Mouse (Mus musculus) liver, embryonic 16.5 days (tissue): ENCODE data around the gene Bbc3. TPM values are rescaled to one million over a fixed set of nuclear protein-coding genes. Genes with fewer than 3 reads are reported as not detected.

Source experiments
- ATAC-seq: fragments of 200-750 bp; cut with Nextera tagmentation; 2 replicates; pipeline ENCODE4 v1.8.0; 2017; ENCODE audit warnings: low read depth, mild to moderate bottlenecking, moderate number of reproducible peaks, moderate library complexity
- H3K27ac ChIP-seq: fragments of 300-500 bp; sonication (generic); 2 replicates; pipeline ENCODE4 v1.5.1; 2014; ENCODE audit warnings: mild to moderate bottlenecking, low read length
- H3K27me3 ChIP-seq: fragments of 300-500 bp; sonication (generic); 2 replicates; pipeline ENCODE4 v1.6.1; 2014; ENCODE audit warnings: low read depth, low read length, mixed read lengths; ENCODE audit not compliant: control insufficient read depth, insufficient read depth
- H3K36me3 ChIP-seq: fragments of 300-500 bp; sonication (generic); 2 replicates; pipeline ENCODE4 v1.6.1; 2014; ENCODE audit warnings: mild to moderate bottlenecking; ENCODE audit not compliant: control insufficient read depth, insufficient read depth
- H3K4me1 ChIP-seq: fragments of 300-500 bp; sonication (generic); 2 replicates; pipeline ENCODE4 v1.6.1; 2014; ENCODE audit warnings: low read depth, low read length, mixed read lengths; ENCODE audit not compliant: control insufficient read depth
- H3K4me2 ChIP-seq: fragments of 300-500 bp; sonication (generic); 2 replicates; pipeline ENCODE4 v1.6.1; 2014; ENCODE audit warnings: low read depth, low read length, mixed read lengths
- H3K4me3 ChIP-seq: fragments of 300-500 bp; sonication (generic); 2 replicates; pipeline ENCODE4 v1.5.1; 2014; ENCODE audit warnings: low read depth, mild to moderate bottlenecking, low read length
- H3K9ac ChIP-seq: fragments of 300-500 bp; sonication (generic); 2 replicates; pipeline ENCODE4 v1.6.1; 2014; ENCODE audit warnings: low read depth, low read length
- H3K9me3 ChIP-seq: fragments of 300-500 bp; sonication (generic); replicated peaks from 2 replicates; pipeline ENCODE4 v1.6.1; 2016; ENCODE audit warnings: low read length; ENCODE audit not compliant: control insufficient read depth
- WGBS: fragments of 180-500 bp; shearing (Covaris S2); extraction: QIAGEN DNeasy Blood & Tissue Kit; methylation state at CpG from one replicate; pipeline ENCODE4 v1.1.7; 2014; ENCODE audit not compliant: insufficient replicate concordance; 5-methylcytosine and 5-hydroxymethylcytosine counted together
- polyA plus RNA-seq: library from polyadenylated mRNA; unstranded; fragments of >200 nt; fragmentation: Nextera tagmentation; extraction: Ambion mirVana; gene quantifications from 2 replicates; pipeline ENCODE4 v1.2.1, GENCODE M21; 2015

The Bbc3 gene
- polyA plus RNA-seq, 1 experiment from 2014 or later, result 4.1 TPM

DNA sequence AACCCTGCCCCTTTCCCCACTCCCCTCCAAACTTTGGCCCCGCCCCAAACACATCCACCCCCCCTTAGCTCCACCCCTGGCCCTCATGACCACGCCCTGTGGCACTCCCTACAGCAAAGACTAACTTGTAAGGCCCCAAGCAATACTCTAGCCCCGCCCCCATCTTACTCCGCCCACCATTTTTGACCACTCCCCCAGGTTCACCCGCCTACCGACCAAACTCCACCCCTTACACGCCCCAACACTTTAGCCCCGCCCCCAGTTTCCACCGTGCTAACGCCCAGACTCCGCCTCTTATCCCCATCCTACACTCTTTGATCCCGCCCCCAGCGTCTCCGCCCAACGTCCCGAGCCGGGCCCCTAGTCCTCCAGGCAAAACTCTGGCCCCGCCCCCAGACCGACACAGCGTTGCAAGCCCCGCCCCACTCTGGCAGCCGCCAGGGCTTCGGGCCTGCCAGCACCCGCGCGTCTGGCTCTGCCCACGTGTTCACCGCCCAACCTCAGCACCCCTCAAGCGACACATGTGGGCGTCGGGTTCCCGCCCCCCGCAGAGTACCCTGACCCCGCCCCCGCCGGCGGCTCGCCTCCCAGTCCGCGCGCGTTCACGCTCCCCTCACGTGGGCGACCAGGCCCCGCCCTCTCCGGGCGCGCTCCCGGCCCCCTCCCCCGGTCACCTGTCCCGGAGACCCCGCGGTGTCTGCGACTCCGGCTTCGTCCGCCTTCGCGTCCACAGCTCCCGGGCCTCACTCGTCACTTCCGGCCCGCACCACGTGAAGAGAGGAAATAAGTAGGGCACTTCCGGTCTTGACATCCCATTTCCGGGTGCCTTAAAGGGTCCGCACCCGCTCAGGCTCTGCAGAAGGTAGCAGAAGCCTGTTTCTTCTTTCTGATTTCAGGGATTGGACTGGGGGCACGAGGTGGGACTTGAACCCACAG, 21.9 kb upstream of the Bbc3 start, which contains the start of gene Ccdc9:
TSS of gene Ccdc9 (minus strand) at position 770 of the 936 bp plus-strand sequence.
- peak within 1 kb of the TSS; percentile 81 for H3K4me3 ChIP-seq
- ATAC-seq, result peak; percentile 85
- peaks cover 19% of the 10 kb centered on the region for H3K36me3 ChIP-seq
- peak within 1 kb of the TSS; percentile 95 for H3K27ac ChIP-seq
- H3K9ac ChIP-seq, result peak within 1 kb of the TSS; percentile 78
- H3K27me3 ChIP-seq, result no peaks in the 10 kb centered on the region
- peak within 1 kb of the TSS; percentile 89 for H3K4me2 ChIP-seq
- no peaks in the 10 kb centered on the region for H3K9me3 ChIP-seq
- under 1% methylated on average over 67 of the region's 70 CpGs for WGBS
- H3K4me1 ChIP-seq, result peaks cover 21% of the 10 kb centered on the region

- peak overlapping the region; percentile 89 for H3K4me2 ChIP-seq
- peak overlapping the region; percentile 81 for H3K4me3 ChIP-seq
- no peaks in the 10 kb centered on the region for H3K27me3 ChIP-seq
- ATAC-seq, result no peak
- H3K9ac ChIP-seq, result peak overlapping the region; percentile 78
- peaks cover 16% of the 10 kb centered on the region for H3K36me3 ChIP-seq
- no peaks in the 10 kb centered on the region for H3K9me3 ChIP-seq
- peaks cover 21% of the 10 kb centered on the region for H3K4me1 ChIP-seq
- H3K27ac ChIP-seq, result peak overlapping the region; percentile 95
- WGBS, result 51% methylated on average over 2 of the region's 2 CpGs
Observed at GRCm38 (mm10) chr7:16287016-16287415, 21.2 kb upstream of the Bbc3 start.

DNA sequence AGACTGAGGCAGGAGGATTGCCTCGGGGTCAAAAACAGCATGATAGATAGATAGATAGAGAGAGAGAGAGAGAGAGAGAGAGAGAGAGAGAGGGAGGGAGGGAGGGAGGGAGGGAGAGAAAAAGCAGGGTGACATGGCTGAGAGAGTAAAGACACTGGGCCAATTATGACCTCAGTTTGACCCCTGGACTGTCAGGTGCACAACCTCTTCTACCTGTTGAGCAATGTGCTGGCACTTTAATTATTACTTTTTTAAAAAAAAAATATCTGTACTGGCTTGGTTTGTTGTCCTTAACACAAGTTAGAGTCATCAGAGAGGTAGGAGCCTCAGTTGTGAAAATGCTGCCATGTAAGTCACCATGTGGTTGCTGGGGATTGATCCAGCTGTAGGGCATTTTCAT, 20.4 kb upstream of the Bbc3 start:
- Histone ChIP-seq H3K9ac (no peak overlapping the region), H3K27me3 (no peaks in the 10 kb centered on the region), H3K9me3 (no peaks in the 10 kb centered on the region), H3K4me3 (no peak overlapping the region), H3K4me2 (no peak overlapping the region), H3K36me3 (peaks cover 8% of the 10 kb centered on the region), H3K27ac (no peak overlapping the region), H3K4me1 (peaks cover 21% of the 10 kb centered on the region)
- ATAC-seq, result no peak
- WGBS, result 38% methylated on average over 1 of the region's 1 CpGs

- peak; percentile 28 for ATAC-seq
- Histone ChIP-seq H3K4me3 (peak overlapping the region; percentile 67), H3K4me2 (peak overlapping the region; percentile 98), H3K27ac (peak overlapping the region; percentile 98), H3K27me3 (peaks cover 13% of the 10 kb centered on the region), H3K9me3 (no peaks in the 10 kb centered on the region), H3K4me1 (peaks cover 34% of the 10 kb centered on the region), H3K36me3 (no peaks in the 10 kb centered on the region), H3K9ac (peak overlapping the region; percentile 72)
- WGBS, result 12% methylated on average over 4 of the region's 4 CpGs
Observed at GRCm38 (mm10) chr7:16294346-16294745, 13.8 kb upstream of the Bbc3 start.

- Histone ChIP-seq H3K27ac (peak overlapping the region; percentile 98), H3K4me2 (peak overlapping the region; percentile 98), H3K9me3 (no peaks in the 10 kb centered on the region), H3K4me1 (peaks cover 38% of the 10 kb centered on the region), H3K9ac (peak overlapping the region; percentile 78), H3K27me3 (peaks cover 18% of the 10 kb centered on the region), H3K36me3 (no peaks in the 10 kb centered on the region), H3K4me3 (peak overlapping the region; percentile 67)
- peak; percentile 85 for ATAC-seq
- under 1% methylated on average over 23 of the region's 23 CpGs for WGBS
Observed at GRCm38 (mm10) chr7:16294837-16295236, 13.4 kb upstream of the Bbc3 start.

DNA sequence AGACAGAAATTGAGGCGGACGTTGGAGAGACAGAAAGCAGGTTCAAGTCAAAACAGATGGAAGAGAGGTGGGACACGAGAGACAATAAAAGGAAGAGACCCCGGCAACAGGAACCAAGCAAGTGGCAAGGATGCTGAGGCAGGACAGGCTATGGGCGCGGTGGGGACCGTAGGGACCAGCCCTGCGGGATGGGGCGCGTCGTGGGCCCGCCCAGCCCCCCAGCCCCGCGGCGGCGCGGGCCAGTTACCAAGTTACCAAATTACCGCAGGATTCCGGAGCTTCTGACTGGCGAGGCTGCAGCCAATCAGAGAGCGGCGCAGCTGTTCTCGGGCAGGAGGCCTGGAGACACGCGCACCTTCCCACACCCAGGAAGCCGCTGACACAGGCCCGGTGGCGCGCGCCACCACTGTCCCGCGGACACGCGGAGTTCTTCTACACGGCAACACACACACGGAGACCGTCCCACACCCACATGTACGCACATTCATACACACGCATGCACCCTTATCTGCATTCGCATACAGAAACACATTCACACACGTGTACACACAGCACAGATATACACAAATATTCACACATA, 12.8 kb upstream of the Bbc3 start:
- peaks cover 42% of the 10 kb centered on the region for H3K4me1 ChIP-seq
- peak overlapping the region; percentile 78 for H3K9ac ChIP-seq
- no peaks in the 10 kb centered on the region for H3K36me3 ChIP-seq
- 2% methylated on average over 31 of the region's 41 CpGs for WGBS
- peak overlapping the region; percentile 67 for H3K4me3 ChIP-seq
- H3K4me2 ChIP-seq, result peak overlapping the region; percentile 98
- ATAC-seq, result peak; percentile 71
- peak overlapping the region; percentile 98 for H3K27ac ChIP-seq
- no peaks in the 10 kb centered on the region for H3K9me3 ChIP-seq
- peaks cover 23% of the 10 kb centered on the region for H3K27me3 ChIP-seq

GRCm38 (mm10) chr7:16296146-16296545, 12.0 kb upstream of the Bbc3 start:
- peaks cover 25% of the 10 kb centered on the region for H3K27me3 ChIP-seq
- no peaks in the 10 kb centered on the region for H3K9me3 ChIP-seq
- 16% methylated on average over 2 of the region's 2 CpGs for WGBS
- H3K4me3 ChIP-seq, result peak overlapping the region; percentile 67
- no peaks in the 10 kb centered on the region for H3K36me3 ChIP-seq
- H3K4me2 ChIP-seq, result peak overlapping the region; percentile 98
- H3K27ac ChIP-seq, result peak overlapping the region; percentile 98
- ATAC-seq, result peak; percentile 49
- H3K4me1 ChIP-seq, result peaks cover 42% of the 10 kb centered on the region
- peak overlapping the region; percentile 78 for H3K9ac ChIP-seq

DNA sequence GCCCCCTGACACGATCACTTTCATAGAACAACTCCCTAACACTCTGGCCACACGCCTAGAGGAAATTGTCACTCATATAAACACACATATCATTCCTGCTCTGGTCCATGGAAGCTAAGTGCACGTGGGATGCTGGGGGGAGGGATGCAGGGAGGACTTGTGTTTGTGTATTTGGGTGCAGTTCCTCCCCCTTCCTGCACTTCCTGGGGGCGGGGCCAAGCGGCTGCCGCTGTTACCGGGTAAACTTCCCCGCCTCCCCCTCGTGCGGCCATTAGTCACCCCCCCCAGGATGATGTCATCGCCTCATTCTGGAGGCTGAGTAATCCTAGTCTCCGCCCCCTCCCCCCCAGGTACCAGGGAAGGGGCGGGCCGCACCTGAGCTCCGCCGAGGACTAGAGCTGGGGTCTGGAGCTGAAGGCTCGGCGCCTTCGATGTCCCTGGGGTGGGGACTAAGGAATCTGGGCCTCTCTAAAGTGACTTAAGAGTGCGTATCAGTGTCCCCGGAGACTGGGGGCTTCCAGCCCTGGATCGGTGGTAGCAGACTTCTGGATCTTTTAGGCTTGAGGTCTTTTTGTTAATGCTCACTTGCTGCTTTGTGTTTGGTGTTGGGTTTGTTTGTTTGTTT, 11.3 kb upstream of the Bbc3 start:
- ATAC-seq, result peak; percentile 15
- Histone ChIP-seq H3K36me3 (no peaks in the 10 kb centered on the region), H3K27ac (peak overlapping the region; percentile 98), H3K4me2 (peak overlapping the region; percentile 98), H3K27me3 (peaks cover 25% of the 10 kb centered on the region), H3K9ac (peak overlapping the region; percentile 78), H3K4me1 (peaks cover 42% of the 10 kb centered on the region), H3K9me3 (no peaks in the 10 kb centered on the region), H3K4me3 (peak overlapping the region; percentile 67)
- WGBS, result 3% methylated on average over 21 of the region's 22 CpGs
